Mouse (Mus musculus): ENCODE results near the gene Apoh. TPM values are rescaled to one million over a fixed set of nuclear protein-coding genes. Genes with fewer than 3 reads are reported as not detected.

The Apoh gene
- polyA plus RNA-seq, 1 experiment from 2014 or later, result not detected

DNA sequence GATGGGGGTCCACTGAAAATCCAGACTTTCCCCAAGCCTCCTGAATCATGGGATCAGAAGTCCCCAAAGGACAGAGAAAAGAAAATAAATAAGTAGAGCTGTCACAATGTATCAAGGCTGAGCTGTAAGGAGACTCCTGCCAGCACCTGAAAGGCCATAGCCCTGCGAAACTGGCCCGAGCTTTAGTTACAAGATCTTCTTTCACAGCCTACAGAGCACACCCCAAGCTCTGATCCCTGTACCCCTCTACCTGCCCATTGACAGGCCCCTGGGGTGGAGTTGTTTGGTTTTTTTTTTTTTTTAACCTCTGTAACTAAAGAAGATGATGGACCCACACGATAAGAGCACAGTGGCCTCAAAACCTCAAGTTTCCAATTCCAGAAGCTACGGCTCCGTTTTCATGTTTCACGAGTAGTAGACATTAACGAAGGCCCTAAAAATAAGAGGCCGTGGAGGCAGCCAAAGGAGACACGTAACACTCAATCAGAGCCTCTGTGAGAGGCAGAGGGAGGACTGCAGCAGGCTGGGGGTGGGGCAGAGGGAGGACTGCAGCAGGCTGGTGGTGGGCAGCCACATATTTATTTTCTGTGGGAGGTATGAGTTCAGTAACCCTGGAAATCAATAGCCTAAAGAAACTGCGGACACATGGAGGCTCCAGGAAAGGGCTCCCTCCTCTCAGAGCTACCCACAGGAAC, 41.2 kb upstream of the Apoh start:
- H3K27me3 ChIP-seq (ENCODE audit: control insufficient read depth, insufficient read depth, low read length), result no peaks in the 10 kb centered on the region
- ATAC-seq (ENCODE audit: insufficient read depth, low FRiP score, low TSS enrichment), result no peak
- H3K27ac ChIP-seq (ENCODE audit: low read depth, low read length), result no peak overlapping the region
- no peak for DNase-seq (ENCODE audit: low spot score)
- H3K4me2 ChIP-seq (ENCODE audit: low read depth), result no peak overlapping the region
- H3K4me3 ChIP-seq (ENCODE audit: low read depth, low read length), result no peak overlapping the region
- WGBS, result 83% methylated on average over 10 of the region's 10 CpGs
- H3K9me3 ChIP-seq (ENCODE audit: control insufficient read depth, low read length), result no peaks in the 10 kb centered on the region
- no peaks in the 10 kb centered on the region for H3K4me1 ChIP-seq (ENCODE audit: control insufficient read depth, insufficient read depth, low read length)
- H3K36me3 ChIP-seq (ENCODE audit: control insufficient read depth, insufficient read depth, low read length), result no peaks in the 10 kb centered on the region
- no peak overlapping the region for H3K9ac ChIP-seq (ENCODE audit: low read length)

DNA sequence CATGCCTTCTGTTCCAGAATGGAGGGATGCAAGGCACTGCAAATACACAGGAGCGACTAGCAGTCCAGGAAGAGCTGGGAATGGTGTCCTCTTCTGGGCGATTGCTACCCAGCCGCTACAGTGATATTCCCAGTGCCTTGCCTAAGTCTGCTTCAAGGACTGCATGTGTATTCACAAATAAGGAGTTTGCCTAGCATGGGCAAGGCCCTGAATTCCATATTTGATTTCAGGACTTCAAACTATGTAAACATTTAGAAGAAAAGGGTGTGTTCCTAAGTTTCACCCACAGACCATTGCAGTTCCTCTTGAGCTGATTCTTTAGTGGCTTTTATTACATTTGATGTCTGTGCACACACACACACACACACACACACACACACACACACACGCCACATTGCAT, 39.4 kb upstream of the Apoh start:
- WGBS, result 94% methylated on average over 4 of the region's 4 CpGs
- no peak for ATAC-seq (ENCODE audit: insufficient read depth, low FRiP score, low TSS enrichment)
- no peak for DNase-seq (ENCODE audit: low spot score)
- Histone ChIP-seq H3K9ac (ENCODE audit: low read length) (no peak overlapping the region), H3K27me3 (ENCODE audit: control insufficient read depth, insufficient read depth, low read length) (no peaks in the 10 kb centered on the region), H3K4me3 (ENCODE audit: low read depth, low read length) (no peak overlapping the region), H3K36me3 (ENCODE audit: control insufficient read depth, insufficient read depth, low read length) (no peaks in the 10 kb centered on the region), H3K4me2 (ENCODE audit: low read depth) (no peak overlapping the region), H3K4me1 (ENCODE audit: control insufficient read depth, insufficient read depth, low read length) (no peaks in the 10 kb centered on the region), H3K27ac (ENCODE audit: low read depth, low read length) (no peak overlapping the region), H3K9me3 (ENCODE audit: control insufficient read depth, low read length) (no peaks in the 10 kb centered on the region)

DNA sequence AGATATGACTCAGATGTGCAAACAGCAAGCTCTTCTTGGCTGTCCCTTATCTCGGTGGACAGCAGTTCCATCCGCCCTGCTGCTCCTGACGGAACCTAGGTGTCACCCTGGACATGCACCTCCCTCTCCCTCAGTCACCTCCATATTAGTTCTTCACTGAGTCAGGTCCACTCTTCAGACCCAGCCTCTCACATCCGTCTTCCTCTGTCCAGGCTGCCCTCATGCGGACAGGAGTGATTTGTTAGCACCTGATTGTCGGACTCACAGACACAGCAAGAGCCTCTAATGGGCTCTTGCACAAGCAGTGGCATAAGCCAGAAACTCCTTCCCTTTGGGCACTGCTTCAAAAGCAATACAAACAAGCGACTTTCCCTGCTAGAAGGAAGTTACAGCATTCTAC, 35.9 kb upstream of the Apoh start:
- Histone ChIP-seq H3K9ac (ENCODE audit: low read length) (no peak overlapping the region), H3K4me2 (ENCODE audit: low read depth) (no peak overlapping the region), H3K9me3 (ENCODE audit: control insufficient read depth, low read length) (no peaks in the 10 kb centered on the region), H3K27me3 (ENCODE audit: control insufficient read depth, insufficient read depth, low read length) (no peaks in the 10 kb centered on the region), H3K4me1 (ENCODE audit: control insufficient read depth, insufficient read depth, low read length) (no peaks in the 10 kb centered on the region), H3K4me3 (ENCODE audit: low read depth, low read length) (no peak overlapping the region), H3K27ac (ENCODE audit: low read depth, low read length) (no peak overlapping the region), H3K36me3 (ENCODE audit: control insufficient read depth, insufficient read depth, low read length) (no peaks in the 10 kb centered on the region)
- DNase-seq (ENCODE audit: low spot score) (no peak), ATAC-seq (ENCODE audit: insufficient read depth, low FRiP score, low TSS enrichment) (no peak)
- WGBS, result 76% methylated on average over 7 of the region's 7 CpGs

DNA sequence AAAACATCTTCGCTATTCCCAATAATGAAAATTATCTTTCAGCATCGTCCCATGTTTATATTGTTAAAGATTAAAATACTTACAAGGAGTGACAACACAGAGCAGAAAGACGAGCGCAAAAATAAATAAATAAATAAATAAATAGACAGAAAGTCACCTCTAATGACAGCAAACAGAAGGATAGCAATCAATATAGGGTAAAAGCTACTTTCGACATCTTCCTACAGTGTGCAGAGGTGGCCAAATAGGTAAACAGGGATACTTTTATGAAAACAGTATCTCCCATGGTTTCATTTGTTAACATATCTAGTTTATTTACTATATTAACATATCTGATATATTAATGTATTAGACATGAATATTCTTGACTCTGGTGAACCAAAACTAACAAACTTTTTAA, 34.9 kb upstream of the Apoh start:
- DNase-seq (ENCODE audit: low spot score) (no peak), ATAC-seq (ENCODE audit: insufficient read depth, low FRiP score, low TSS enrichment) (no peak)
- Histone ChIP-seq H3K4me2 (ENCODE audit: low read depth) (no peak overlapping the region), H3K4me1 (ENCODE audit: control insufficient read depth, insufficient read depth, low read length) (no peaks in the 10 kb centered on the region), H3K9ac (ENCODE audit: low read length) (no peak overlapping the region), H3K27me3 (ENCODE audit: control insufficient read depth, insufficient read depth, low read length) (no peaks in the 10 kb centered on the region), H3K36me3 (ENCODE audit: control insufficient read depth, insufficient read depth, low read length) (no peaks in the 10 kb centered on the region), H3K27ac (ENCODE audit: low read depth, low read length) (no peak overlapping the region), H3K4me3 (ENCODE audit: low read depth, low read length) (no peak overlapping the region), H3K9me3 (ENCODE audit: control insufficient read depth, low read length) (no peaks in the 10 kb centered on the region)
- 97% methylated on average over 5 of the region's 5 CpGs for WGBS

DNA sequence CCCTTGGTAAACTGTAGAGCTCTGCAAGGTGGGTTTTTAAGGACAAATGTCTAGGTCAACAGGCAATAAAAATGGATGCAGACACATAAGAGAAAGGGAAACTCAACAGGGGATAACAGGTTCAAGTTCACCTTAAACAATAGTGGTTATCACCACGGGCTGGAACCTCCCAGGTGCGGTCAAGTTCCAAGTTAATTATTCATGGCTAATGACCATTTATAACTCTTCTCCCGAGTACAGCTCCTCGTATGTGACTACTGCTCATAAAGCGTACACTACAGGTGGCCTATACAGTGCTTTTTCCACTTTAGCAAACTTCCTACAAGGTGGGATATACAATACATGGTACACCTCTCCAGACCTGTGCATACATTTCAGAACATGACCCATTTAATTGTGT, 33.4 kb upstream of the Apoh start:
- H3K4me2 ChIP-seq (ENCODE audit: low read depth), result no peak overlapping the region
- no peak for DNase-seq (ENCODE audit: low spot score)

DNA sequence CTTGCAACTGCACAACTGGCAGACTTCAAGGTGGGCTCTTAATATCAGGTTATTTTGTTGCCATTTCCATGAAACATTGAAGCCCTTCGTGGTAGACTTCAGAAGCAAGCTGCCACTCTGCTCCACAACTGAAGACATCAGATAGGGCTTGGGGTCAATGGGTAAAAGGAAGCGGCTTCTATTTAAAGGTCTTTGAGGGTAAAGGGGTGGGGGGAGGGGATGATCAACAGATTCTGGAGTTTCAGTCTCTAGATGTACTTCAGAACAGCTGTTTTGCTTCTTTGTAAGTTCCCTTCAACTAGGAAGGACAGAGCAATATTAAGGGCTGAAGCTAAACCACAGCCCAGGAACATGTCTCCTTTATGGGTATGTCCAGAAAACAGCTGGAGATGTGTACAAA, 31.2 kb upstream of the Apoh start:
- no peak for DNase-seq (ENCODE audit: low spot score)
- WGBS, result 83% methylated on average over 2 of the region's 2 CpGs
- no peaks in the 10 kb centered on the region for H3K9me3 ChIP-seq (ENCODE audit: control insufficient read depth, low read length)

More for the DNA sequence above, 33.4 kb upstream of the Apoh start:
- 82% methylated on average over 5 of the region's 5 CpGs for WGBS
- Histone ChIP-seq H3K36me3 (ENCODE audit: control insufficient read depth, insufficient read depth, low read length) (no peaks in the 10 kb centered on the region), H3K4me3 (ENCODE audit: low read depth, low read length) (no peak overlapping the region), H3K9ac (ENCODE audit: low read length) (no peak overlapping the region), H3K27me3 (ENCODE audit: control insufficient read depth, insufficient read depth, low read length) (no peaks in the 10 kb centered on the region), H3K4me1 (ENCODE audit: control insufficient read depth, insufficient read depth, low read length) (no peaks in the 10 kb centered on the region), H3K27ac (ENCODE audit: low read depth, low read length) (no peak overlapping the region), H3K9me3 (ENCODE audit: control insufficient read depth, low read length) (no peaks in the 10 kb centered on the region)
- ATAC-seq (ENCODE audit: insufficient read depth, low FRiP score, low TSS enrichment), result no peak

DNA sequence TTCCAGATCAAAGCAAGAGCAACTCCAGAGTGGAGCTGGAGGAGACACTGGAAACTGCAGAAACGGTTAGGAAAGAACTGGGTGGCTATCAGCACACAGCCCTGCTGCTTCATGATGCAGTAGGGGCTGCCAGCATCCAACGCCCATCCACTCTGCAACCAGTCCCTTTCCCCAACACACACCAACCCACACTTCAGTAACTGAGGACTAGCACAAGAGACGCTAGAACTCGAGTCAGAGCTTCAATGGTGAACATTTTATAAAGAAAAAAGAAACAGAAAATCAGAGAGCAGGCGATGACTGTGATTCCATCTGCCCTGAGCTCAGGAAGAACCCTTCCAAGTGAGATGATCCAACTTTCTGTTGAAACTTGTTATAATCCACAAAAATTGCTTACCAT, 30.6 kb upstream of the Apoh start:
- Histone ChIP-seq H3K9me3 (ENCODE audit: control insufficient read depth, low read length) (no peaks in the 10 kb centered on the region), H3K4me3 (ENCODE audit: low read depth, low read length) (no peak overlapping the region), H3K4me2 (ENCODE audit: low read depth) (no peak overlapping the region), H3K27ac (ENCODE audit: low read depth, low read length) (no peak overlapping the region), H3K4me1 (ENCODE audit: control insufficient read depth, insufficient read depth, low read length) (no peaks in the 10 kb centered on the region), H3K27me3 (ENCODE audit: control insufficient read depth, insufficient read depth, low read length) (no peaks in the 10 kb centered on the region), H3K36me3 (ENCODE audit: control insufficient read depth, insufficient read depth, low read length) (no peaks in the 10 kb centered on the region), H3K9ac (ENCODE audit: low read length) (no peak overlapping the region)
- DNase-seq (ENCODE audit: low spot score), result no peak
- no peak for ATAC-seq (ENCODE audit: insufficient read depth, low FRiP score, low TSS enrichment)
- WGBS, result 89% methylated on average over 5 of the region's 5 CpGs

More for the DNA sequence above, 31.2 kb upstream of the Apoh start:
- H3K4me1 ChIP-seq (ENCODE audit: control insufficient read depth, insufficient read depth, low read length), result no peaks in the 10 kb centered on the region
- H3K4me2 ChIP-seq (ENCODE audit: low read depth), result no peak overlapping the region
- H3K9ac ChIP-seq (ENCODE audit: low read length), result no peak overlapping the region
- ATAC-seq (ENCODE audit: insufficient read depth, low FRiP score, low TSS enrichment), result no peak
- H3K4me3 ChIP-seq (ENCODE audit: low read depth, low read length), result no peak overlapping the region
- no peaks in the 10 kb centered on the region for H3K36me3 ChIP-seq (ENCODE audit: control insufficient read depth, insufficient read depth, low read length)
- H3K27ac ChIP-seq (ENCODE audit: low read depth, low read length), result no peak overlapping the region
- H3K27me3 ChIP-seq (ENCODE audit: control insufficient read depth, insufficient read depth, low read length), result no peaks in the 10 kb centered on the region

DNA sequence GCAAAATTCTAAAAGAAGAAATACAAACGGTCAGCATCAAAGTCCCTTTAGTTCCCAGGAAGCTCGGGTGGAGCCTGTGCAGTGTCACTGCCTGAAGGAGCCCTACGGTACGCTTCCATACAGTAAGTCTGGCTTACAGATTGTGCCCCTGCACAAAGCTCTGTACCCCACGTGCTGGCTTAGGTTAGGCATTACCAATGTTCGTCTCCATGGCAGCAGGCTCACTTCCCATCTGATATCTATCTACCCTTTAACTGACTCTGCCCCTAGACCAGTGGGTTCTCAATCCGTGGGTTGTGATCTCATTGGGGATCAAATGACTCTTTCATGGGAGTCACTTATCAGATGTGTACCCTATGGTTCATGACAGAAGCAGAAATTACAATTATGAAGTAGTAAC, 27.4 kb upstream of the Apoh start:
- H3K27ac ChIP-seq (ENCODE audit: low read depth, low read length), result no peak overlapping the region
- 91% methylated on average over 7 of the region's 7 CpGs for WGBS
- H3K4me1 ChIP-seq (ENCODE audit: control insufficient read depth, insufficient read depth, low read length), result no peaks in the 10 kb centered on the region
- H3K36me3 ChIP-seq (ENCODE audit: control insufficient read depth, insufficient read depth, low read length), result no peaks in the 10 kb centered on the region
- no peaks in the 10 kb centered on the region for H3K9me3 ChIP-seq (ENCODE audit: control insufficient read depth, low read length)
- ATAC-seq (ENCODE audit: insufficient read depth, low FRiP score, low TSS enrichment), result no peak
- DNase-seq (ENCODE audit: low spot score), result no peak
- H3K4me2 ChIP-seq (ENCODE audit: low read depth), result no peak overlapping the region
- H3K9ac ChIP-seq (ENCODE audit: low read length), result no peak overlapping the region
- no peak overlapping the region for H3K4me3 ChIP-seq (ENCODE audit: low read depth, low read length)
- no peaks in the 10 kb centered on the region for H3K27me3 ChIP-seq (ENCODE audit: control insufficient read depth, insufficient read depth, low read length)

DNA sequence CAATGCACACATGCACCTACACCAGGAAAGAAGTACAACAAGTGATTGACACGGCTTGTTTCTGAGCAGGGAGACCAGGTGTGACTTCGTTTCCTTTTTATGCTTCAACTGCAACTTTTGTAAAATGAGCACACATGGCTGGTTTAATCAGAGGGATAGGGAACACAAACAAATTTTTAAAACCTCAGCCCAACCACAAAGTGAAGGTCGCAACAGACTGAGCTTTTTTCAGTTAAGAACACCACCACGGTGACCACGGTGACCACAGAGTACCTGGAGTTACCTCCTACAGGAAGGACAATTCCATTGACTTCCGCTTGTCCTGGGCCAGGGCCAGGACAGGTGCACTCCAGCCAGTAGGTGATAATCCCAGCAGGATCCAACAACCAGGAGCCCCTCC, 25.3 kb upstream of the Apoh start:
- no peaks in the 10 kb centered on the region for H3K27me3 ChIP-seq (ENCODE audit: control insufficient read depth, insufficient read depth, low read length)
- no peaks in the 10 kb centered on the region for H3K9me3 ChIP-seq (ENCODE audit: control insufficient read depth, low read length)
- no peak for DNase-seq (ENCODE audit: low spot score)
- no peaks in the 10 kb centered on the region for H3K4me1 ChIP-seq (ENCODE audit: control insufficient read depth, insufficient read depth, low read length)
- 88% methylated on average over 6 of the region's 6 CpGs for WGBS
- no peak overlapping the region for H3K4me2 ChIP-seq (ENCODE audit: low read depth)
- H3K9ac ChIP-seq (ENCODE audit: low read length), result no peak overlapping the region
- no peaks in the 10 kb centered on the region for H3K36me3 ChIP-seq (ENCODE audit: control insufficient read depth, insufficient read depth, low read length)
- ATAC-seq (ENCODE audit: insufficient read depth, low FRiP score, low TSS enrichment), result no peak
- H3K27ac ChIP-seq (ENCODE audit: low read depth, low read length), result no peak overlapping the region
- H3K4me3 ChIP-seq (ENCODE audit: low read depth, low read length), result no peak overlapping the region

Data from neural tube, embryonic 11.5 days (tissue).